Mouse (Mus musculus): Measurements from ENCODE around the gene Eprs.

DNA sequence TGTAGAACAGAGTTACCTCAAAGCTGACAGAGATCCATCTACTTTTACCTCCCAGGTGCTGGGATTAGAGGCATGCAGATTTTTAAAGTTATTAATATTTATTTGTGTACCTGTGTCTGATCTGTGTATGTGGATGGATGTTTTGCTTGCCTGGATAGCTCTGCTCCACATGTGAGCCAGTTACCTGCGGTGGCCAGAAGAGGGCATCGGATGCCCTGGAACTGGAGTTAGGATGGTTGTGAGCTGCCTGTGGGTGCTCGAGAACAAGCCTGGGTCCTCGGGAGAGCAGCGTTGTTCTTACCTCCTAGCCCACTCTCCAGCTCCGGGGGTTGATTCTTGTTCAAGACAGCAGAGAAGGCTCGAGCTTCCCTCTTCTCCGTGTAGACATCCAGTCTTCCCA is 19.4 kb upstream of the Eprs start:
- no peak for TF ChIP-seq POLR2A (IDR thresholded peaks at IDR 0.05; ENCODE audit: extremely low read depth, insufficient read depth, low read length)
- no peak for TF ChIP-seq CTCF (IDR thresholded peaks at IDR 0.05; ENCODE audit: extremely low read depth, insufficient read depth, low read length)

Data from cortical plate, adult 2 months (tissue).